Mouse (Mus musculus) MEL (cell line): ENCODE measurements around the gene Nop53. TPM values are rescaled to one million over a fixed set of nuclear protein-coding genes. Genes with fewer than 3 reads are reported as not detected.

Experiments
- DNase-seq: peaks from one replicate; pipeline ENCODE4 v3.0.0; 2011; ENCODE audit warnings: low read depth, low spot score
- H3K27ac ChIP-seq: 2 replicates; pipeline ENCODE4 v1.5.1; 2012; ENCODE audit warnings: low read depth, mild to moderate bottlenecking, control low read depth, low read length, moderate library complexity; ENCODE audit not compliant: control insufficient read depth
- H3K27me3 ChIP-seq, 2 experiments: fragments of 150-350 bp in 1 of 2; sonication (generic) in 1 of 2; 2 replicates each; pipeline ENCODE4 v1.6.1; 2012; ENCODE audit warnings: low read length in 2 of 2, mild to moderate bottlenecking in 2 of 2, improper control_type of control experiment in 1 of 2, moderate library complexity in 1 of 2; ENCODE audit not compliant: insufficient read depth in 2 of 2, control insufficient read depth in 1 of 2
- H3K36me3 ChIP-seq, 2 experiments: 2 replicates each; pipeline ENCODE4 v1.6.1; 2012 to 2014; ENCODE audit warnings: low read length in 2 of 2, improper control_type of control experiment in 1 of 2, inconsistent platforms in 1 of 2, mild to moderate bottlenecking in 1 of 2; ENCODE audit not compliant: insufficient read depth in 2 of 2, control insufficient read depth in 1 of 2
- H3K4me1 ChIP-seq, 2 experiments: fragments of 150-350 bp in 1 of 2; sonication (generic) in 1 of 2; 2 replicates each; pipeline ENCODE4 v1.6.1; 2012; ENCODE audit warnings: low read length in 2 of 2, improper control_type of control experiment in 1 of 2, mild to moderate bottlenecking in 1 of 2; ENCODE audit not compliant: insufficient read depth in 2 of 2, control insufficient read depth in 1 of 2
- H3K4me3 ChIP-seq, 2 experiments: fragments of 150-350 bp in 1 of 2; sonication (generic) in 1 of 2; 2 replicates each; pipeline ENCODE4 v1.5.1; 2012; ENCODE audit warnings: low read depth in 2 of 2, low read length in 2 of 2, mild to moderate bottlenecking in 2 of 2, moderate library complexity in 2 of 2, control low read depth in 1 of 2, improper control_type of control experiment in 1 of 2; ENCODE audit not compliant: control insufficient read depth in 1 of 2, insufficient read depth in 1 of 2
- H3K79me2 ChIP-seq: 2 replicates; pipeline ENCODE4 v1.6.1; 2012; ENCODE audit warnings: mild to moderate bottlenecking, low read length, moderate library complexity; ENCODE audit not compliant: control insufficient read depth, poor library complexity, insufficient read depth
- H3K9ac ChIP-seq: 2 replicates; pipeline ENCODE4 v1.6.1; 2012; ENCODE audit warnings: low read depth, mild to moderate bottlenecking, control low read depth, low read length, moderate library complexity; ENCODE audit not compliant: control insufficient read depth, poor library complexity, severe bottlenecking
- H3K9me3 ChIP-seq: fragments of 150-350 bp; sonication (generic); replicated peaks from 2 replicates; pipeline ENCODE4 v1.6.1; 2012; ENCODE audit warnings: mild to moderate bottlenecking, low read length, improper control_type of control experiment, moderate library complexity; ENCODE audit not compliant: insufficient read depth
- BHLHE40 ChIP-seq: IDR thresholded peaks from 2 replicates; pipeline ENCODE4 v1.6.1; 2012; ENCODE audit warnings: low read depth, mild to moderate bottlenecking, inconsistent platforms, low read length, improper control_type of control experiment, borderline replicate concordance
- CHD1 ChIP-seq: IDR thresholded peaks from 2 replicates; pipeline ENCODE4 v1.6.1; 2012; ENCODE audit warnings: low read depth, mild to moderate bottlenecking, inconsistent platforms, low read length, improper control_type of control experiment
- CHD2 ChIP-seq: IDR thresholded peaks from 2 replicates; pipeline ENCODE4 v1.6.1; 2011; ENCODE audit warnings: low read length, improper control_type of control experiment
- CTCF ChIP-seq, 3 experiments: IDR thresholded peaks in 2 of 3; conservative IDR thresholded peaks in 1 of 3; 2 replicates each; pipeline ENCODE4 v1.5.1; 2011 to 2012; ENCODE audit warnings: low read length in 3 of 3, low read depth in 2 of 3, mild to moderate bottlenecking in 2 of 3, improper control_type of control experiment in 1 of 3, inconsistent platforms in 1 of 3, mixed read lengths in 1 of 3, moderate library complexity in 1 of 3; ENCODE audit not compliant: control insufficient read depth in 1 of 3, insufficient read depth in 1 of 3, poor library complexity in 1 of 3, severe bottlenecking in 1 of 3
- EP300 ChIP-seq, 2 experiments: IDR thresholded peaks; 2 replicates each; pipeline ENCODE4 v1.6.1; 2011; ENCODE audit warnings: improper control_type of control experiment in 2 of 2, low read length in 2 of 2, low read depth in 1 of 2, mild to moderate bottlenecking in 1 of 2
- HCFC1 ChIP-seq: IDR thresholded peaks from 2 replicates; pipeline ENCODE4 v1.6.1; 2012; ENCODE audit warnings: low read depth, mild to moderate bottlenecking, inconsistent platforms, low read length, improper control_type of control experiment, moderate library complexity
- JUND ChIP-seq: IDR thresholded peaks from 2 replicates; pipeline ENCODE4 v1.6.1; 2011; ENCODE audit warnings: low read depth, mild to moderate bottlenecking, improper control_type of control experiment, low read length
- MAFK ChIP-seq: IDR thresholded peaks from 2 replicates; pipeline ENCODE4 v1.6.1; 2011; ENCODE audit warnings: low read depth, mild to moderate bottlenecking, low read length, improper control_type of control experiment, borderline replicate concordance
- MAX ChIP-seq: IDR thresholded peaks from 2 replicates; pipeline ENCODE4 v1.6.1; 2011; ENCODE audit warnings: low read length, improper control_type of control experiment
- MAZ ChIP-seq: IDR thresholded peaks from 2 replicates; pipeline ENCODE4 v1.6.1; 2012; ENCODE audit warnings: low read depth, mild to moderate bottlenecking, inconsistent platforms, low read length, improper control_type of control experiment
- NELFE ChIP-seq: IDR thresholded peaks from 2 replicates; pipeline ENCODE4 v1.6.1; 2011; ENCODE audit warnings: low read depth, low read length, improper control_type of control experiment
- POLR2A ChIP-seq, 2 experiments: IDR thresholded peaks; 2 replicates each; pipeline ENCODE4 v1.6.1; 2011 to 2012; ENCODE audit warnings: low read length in 2 of 2, mild to moderate bottlenecking in 2 of 2, control low read depth in 1 of 2, improper control_type of control experiment in 1 of 2, low read depth in 1 of 2, moderate library complexity in 1 of 2; ENCODE audit not compliant: control insufficient read depth in 1 of 2, insufficient read depth in 1 of 2, poor library complexity in 1 of 2
- POLR2AphosphoS2 ChIP-seq: IDR thresholded peaks from 2 replicates; pipeline ENCODE4 v1.6.1; 2011; ENCODE audit warnings: low read length, improper control_type of control experiment
- RAD21 ChIP-seq: IDR thresholded peaks from 2 replicates; pipeline ENCODE4 v1.6.1; 2011; ENCODE audit warnings: mild to moderate bottlenecking, low read depth, low read length, improper control_type of control experiment
- RCOR1 ChIP-seq: IDR thresholded peaks from 2 replicates; pipeline ENCODE4 v1.6.1; 2012; ENCODE audit warnings: low read depth, mild to moderate bottlenecking, inconsistent platforms, low read length, improper control_type of control experiment
- TBP ChIP-seq: IDR thresholded peaks from 2 replicates; pipeline ENCODE4 v1.8.0; 2011; ENCODE audit warnings: low read depth, low read length, improper control_type of control experiment
- USF2 ChIP-seq, 2 experiments: IDR thresholded peaks; 2 replicates each; pipeline ENCODE4 v1.6.1; 2011 to 2012; ENCODE audit warnings: improper control_type of control experiment in 2 of 2, low read length in 2 of 2, borderline replicate concordance in 1 of 2, inconsistent platforms in 1 of 2, low read depth in 1 of 2, mild to moderate bottlenecking in 1 of 2; ENCODE audit not compliant: insufficient read depth in 1 of 2
- ZMIZ1 ChIP-seq: IDR thresholded peaks from 2 replicates; pipeline ENCODE4 v1.6.1; 2012; ENCODE audit warnings: low read depth, mild to moderate bottlenecking, inconsistent platforms, low read length, improper control_type of control experiment, moderate library complexity
- ZNF384 ChIP-seq: IDR thresholded peaks from 2 replicates; pipeline ENCODE4 v1.6.1; 2012; ENCODE audit warnings: low read depth, mild to moderate bottlenecking, inconsistent platforms, low read length, improper control_type of control experiment
- polyA plus RNA-seq, 2 experiments: library from polyadenylated mRNA; stranded (reverse) in 1 of 2; unstranded in 1 of 2; fragments of >175 nt in 1 of 2; fragments of >200 nt in 1 of 2; gene quantifications; 2 replicates each; pipeline versions ENCODE4 v1.2.1 to v1.2.4; 2012; ENCODE audit warnings: low replicate concordance in 2 of 2, low read depth in 1 of 2; ENCODE audit not compliant: insufficient read length in 2 of 2, insufficient read depth in 1 of 2, missing spikeins in 1 of 2
- total RNA-seq: library from RNA; depleted of rRNA; stranded (reverse); fragments of 300-350 nt; gene quantifications from 2 replicates; pipeline ENCODE4 v1.2.3, GENCODE M21; 2012

Nop53 gene
- total and polyA plus RNA-seq, 3 experiments = 359 to 482 TPM; not detected in 1

DNA sequence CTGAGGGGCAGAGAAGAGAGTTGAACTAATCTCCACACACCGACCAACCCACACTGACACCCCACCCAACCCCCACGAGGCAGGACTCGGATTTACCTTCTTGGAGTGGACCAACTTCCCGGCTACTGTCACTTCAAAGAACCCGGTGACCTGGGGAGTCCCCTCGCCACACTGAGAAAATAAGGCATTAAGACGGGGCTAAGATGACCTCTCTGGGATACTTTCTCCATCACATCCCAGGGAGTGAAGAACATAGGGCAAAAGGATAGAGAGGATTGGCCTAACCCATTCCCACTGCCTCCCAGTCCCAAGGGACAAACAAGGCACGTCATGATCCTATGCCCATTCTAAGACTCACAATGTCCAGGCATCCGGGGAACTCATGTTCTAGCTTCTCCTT lies 25.9 kb downstream of the Nop53 start:
- no peak for DNase-seq
- peaks cover 4 to 15% of the 10 kb centered on the region in 2 experiments; a peak in 3 of 4 replicates for H3K4me1 ChIP-seq
- TF ChIP-seq CHD2 (no peak), NELFE (no peak), ZNF384 (no peak), HCFC1 (no peak), POLR2AphosphoS2 (no peak), MAX (no peak), MAZ (no peak), RCOR1 (no peak), JUND (no peak), CTCF (IDR thresholded peaks at IDR 0.05 in 2 of 3, conservative IDR thresholded peaks at IDR 0.05 in 1 of 3; ENCODE audit: control insufficient read depth in 1 of 3, insufficient read depth in 1 of 3, low read depth in 2 of 3, low read length in 3 of 3, poor library complexity in 1 of 3, severe bottlenecking in 1 of 3) (no peak), EP300 (IDR thresholded peaks at IDR 0.05; ENCODE audit: low read depth in 1 of 2, low read length in 2 of 2) (no peak), CHD1 (no peak), USF2 (IDR thresholded peaks at IDR 0.05; ENCODE audit: borderline replicate concordance in 1 of 2, insufficient read depth in 1 of 2, low read depth in 1 of 2, low read length in 2 of 2) (no peak), MAFK (no peak), RAD21 (no peak), TBP (no peak), BHLHE40 (no peak)
- no peaks in the 10 kb centered on the region for H3K27me3 ChIP-seq
- H3K9ac ChIP-seq = no peak overlapping the region
- H3K79me2 ChIP-seq = peaks cover 23% of the 10 kb centered on the region
- H3K36me3 ChIP-seq = peaks cover 0 to 11% of the 10 kb centered on the region in 2 experiments; a peak in 2 of 4 replicates
- H3K9me3 ChIP-seq = no peaks in the 10 kb centered on the region
- no peak overlapping the region for H3K4me3 ChIP-seq
- H3K27ac ChIP-seq = no peak overlapping the region

DNA sequence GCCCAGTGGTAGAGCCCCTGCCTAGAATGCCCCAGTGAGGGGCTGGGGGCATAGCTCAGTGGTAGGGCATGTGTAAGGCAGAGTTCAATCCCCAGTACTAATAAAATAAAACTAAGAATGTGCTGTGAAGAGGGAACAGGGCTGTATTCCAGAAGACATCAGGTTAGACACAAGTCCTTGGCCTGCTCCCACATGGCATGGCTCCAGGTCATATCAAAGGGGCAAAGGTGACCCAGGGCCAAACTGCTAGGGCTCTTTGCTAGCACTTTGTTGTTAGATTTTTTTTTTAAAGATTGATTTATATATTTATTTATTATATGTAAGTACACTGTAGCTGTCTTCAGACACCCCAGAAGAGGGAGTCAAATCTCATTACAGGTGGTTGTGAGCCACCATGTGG lies 27.5 kb downstream of the Nop53 start:
- Histone ChIP-seq H3K9ac (no peak overlapping the region), H3K27me3 (no peaks in the 10 kb centered on the region), H3K4me1 (peaks cover 4 to 12% of the 10 kb centered on the region in 2 experiments; a peak in 3 of 4 replicates), H3K9me3 (no peaks in the 10 kb centered on the region), H3K79me2 (peaks cover 23% of the 10 kb centered on the region), H3K36me3 (peaks cover 0 to 11% of the 10 kb centered on the region in 2 experiments; a peak in 2 of 4 replicates), H3K4me3 (no peak overlapping the region), H3K27ac (no peak overlapping the region)
- TF ChIP-seq POLR2A (IDR thresholded peaks at IDR 0.05; ENCODE audit: control insufficient read depth in 1 of 2, insufficient read depth in 1 of 2, low read depth in 1 of 2, low read length in 2 of 2, poor library complexity in 1 of 2) (0 out of 4 replicates have a peak, but pooled peaks of 1 of the 2 experiments have one; percentile 11), ZMIZ1 (no peak)
- no peak for DNase-seq
